Mouse (Mus musculus): ENCODE results near the gene Bmpr1a.

The Bmpr1a gene

DNA sequence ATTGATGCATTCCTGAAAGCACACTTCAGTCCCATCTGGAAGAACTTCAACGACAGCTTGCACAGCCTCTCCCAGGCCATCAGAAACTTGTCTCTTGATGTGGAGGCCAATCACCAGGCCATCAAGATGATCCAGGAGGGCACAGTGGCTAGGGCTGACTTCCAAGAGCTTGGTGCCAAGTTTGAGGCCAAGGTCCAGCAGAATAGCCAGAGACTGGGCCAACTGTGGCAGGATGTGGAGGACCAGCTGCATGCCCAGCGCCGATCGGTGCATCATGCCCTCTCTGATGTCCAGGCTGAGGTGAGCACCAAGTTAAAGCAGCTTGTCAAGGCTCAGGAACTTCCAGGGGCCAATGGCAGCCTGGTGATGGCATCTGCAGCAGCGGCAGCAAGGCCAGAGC is 105.3 kb downstream of the Bmpr1a start:
- in situ Hi-C loops (cut with MboI, MseI), result loop anchor here (5.0 kb wide), 1 partner anchor 291 kb away; no protein-coding TSS in a partner anchor

DNA sequence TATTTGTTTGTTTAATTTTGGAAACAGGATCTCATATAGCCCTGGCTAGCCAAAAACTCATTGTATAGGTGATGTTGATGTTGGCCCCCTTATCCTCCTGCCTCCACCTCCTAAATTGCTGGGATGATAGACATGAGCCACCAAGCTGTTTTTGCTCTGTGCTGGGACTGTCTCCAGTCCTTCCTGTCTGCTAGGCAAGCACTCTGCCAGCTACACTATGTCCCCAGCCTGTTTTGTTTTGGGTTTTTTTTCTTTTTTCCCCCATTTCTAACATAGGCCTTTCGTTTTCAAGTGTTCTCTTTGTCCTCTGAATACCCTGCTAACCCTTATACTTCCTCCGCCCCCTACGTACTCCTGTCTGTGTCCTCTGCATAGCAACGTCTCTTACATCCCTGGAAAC is 109.8 kb downstream of the Bmpr1a start:
- in situ Hi-C loops (cut with MboI, MseI), result no loop called here

DNA sequence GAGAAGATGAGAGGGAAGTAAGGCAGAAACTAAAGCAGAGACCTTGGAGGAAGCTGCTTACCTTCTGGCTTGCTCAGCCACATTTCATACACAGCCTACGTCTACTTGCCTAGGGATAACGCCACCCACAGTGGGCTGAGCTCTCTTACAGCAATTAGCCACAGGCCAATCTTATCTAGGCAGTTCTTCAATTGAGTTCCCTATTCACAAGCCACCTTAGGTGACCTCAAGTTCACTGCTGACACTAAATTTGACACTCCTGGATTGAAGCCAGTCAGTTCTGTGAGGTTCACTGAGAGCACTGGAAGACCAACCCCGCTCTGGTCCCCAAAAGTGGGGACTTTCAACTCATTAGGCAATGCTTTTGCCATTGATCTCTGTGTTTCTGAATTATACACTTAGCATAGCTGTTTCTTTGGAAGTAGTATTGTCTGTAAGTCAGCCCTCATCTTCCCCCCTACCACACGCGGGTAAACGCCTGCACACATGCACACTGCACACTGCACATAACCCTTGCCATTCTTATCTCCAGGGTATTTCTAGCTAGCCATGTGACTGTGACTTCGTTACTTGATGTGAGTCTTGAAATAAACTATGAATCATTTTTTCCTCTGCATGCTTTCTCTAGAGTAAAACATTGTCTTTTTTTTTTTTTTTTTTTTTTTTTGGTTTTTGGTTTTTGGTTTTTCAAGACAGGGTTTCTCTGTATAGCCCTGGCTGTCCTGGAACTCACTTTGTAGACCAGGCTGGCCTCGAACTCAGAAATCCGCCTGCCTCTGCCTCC is 120.0 kb downstream of the Bmpr1a start:
- in situ Hi-C loops (cut with MboI, MseI), result no loop called here

DNA sequence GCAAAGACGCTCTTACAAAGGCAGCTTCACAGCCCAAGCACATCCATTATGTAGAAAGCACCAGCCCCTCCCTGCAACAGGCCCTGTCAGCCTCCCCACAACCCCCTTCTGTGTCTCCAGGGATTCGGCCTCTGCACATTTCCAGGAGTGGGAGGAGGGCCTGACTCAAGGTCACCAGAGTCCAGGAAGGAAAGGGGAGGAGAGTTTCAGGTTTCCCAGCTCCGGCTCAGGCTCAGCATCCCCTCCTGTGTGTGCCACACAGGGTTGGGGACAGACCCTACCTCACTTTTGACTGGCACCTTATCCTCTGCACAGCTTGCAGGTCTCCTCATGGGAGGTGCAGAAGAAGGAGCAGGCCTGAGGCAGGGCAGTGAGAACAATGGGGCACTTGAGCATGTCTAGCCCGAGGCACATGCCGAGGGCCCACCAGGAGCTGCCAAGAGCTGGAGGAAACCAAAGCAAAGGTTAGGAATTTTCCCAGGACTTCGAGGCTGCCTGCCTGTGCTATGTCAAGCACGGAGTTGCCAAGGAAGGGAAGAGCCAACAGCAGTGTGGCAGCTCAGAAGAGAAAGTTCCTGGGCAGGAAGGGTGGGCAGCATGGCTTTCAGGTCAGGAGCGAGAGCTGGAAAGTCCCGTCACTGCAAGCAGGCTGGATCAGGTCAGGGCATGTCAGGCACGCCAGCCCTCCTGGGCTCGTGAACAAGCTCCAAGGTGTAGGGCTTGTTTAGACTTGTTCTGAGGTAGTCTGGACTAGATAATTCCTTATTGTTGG is 124.4 kb downstream of the Bmpr1a start:
- in situ Hi-C loops (cut with MboI, MseI), result no loop called here

DNA sequence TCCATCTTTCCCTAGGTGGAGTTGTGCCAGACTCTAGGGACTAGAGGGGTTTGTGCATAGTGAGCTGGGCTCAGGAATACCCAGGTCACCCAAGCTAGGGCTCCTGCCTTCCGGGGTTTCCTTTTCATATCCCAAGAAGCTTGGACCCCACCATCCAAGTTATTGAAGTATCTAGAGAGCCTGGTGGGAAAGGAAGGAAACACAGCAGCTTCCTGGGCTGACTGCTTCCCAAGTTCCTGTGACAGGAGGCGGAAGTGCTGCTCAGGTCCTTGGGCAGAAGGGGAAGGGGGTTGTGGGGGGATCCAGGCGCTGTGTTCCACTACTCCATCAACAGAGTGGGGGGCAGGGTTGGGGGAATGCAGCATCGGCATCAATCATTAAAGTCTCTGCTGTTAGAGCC is 126.0 kb downstream of the Bmpr1a start:
- in situ Hi-C loops (cut with MboI, MseI), result no loop called here

DNA sequence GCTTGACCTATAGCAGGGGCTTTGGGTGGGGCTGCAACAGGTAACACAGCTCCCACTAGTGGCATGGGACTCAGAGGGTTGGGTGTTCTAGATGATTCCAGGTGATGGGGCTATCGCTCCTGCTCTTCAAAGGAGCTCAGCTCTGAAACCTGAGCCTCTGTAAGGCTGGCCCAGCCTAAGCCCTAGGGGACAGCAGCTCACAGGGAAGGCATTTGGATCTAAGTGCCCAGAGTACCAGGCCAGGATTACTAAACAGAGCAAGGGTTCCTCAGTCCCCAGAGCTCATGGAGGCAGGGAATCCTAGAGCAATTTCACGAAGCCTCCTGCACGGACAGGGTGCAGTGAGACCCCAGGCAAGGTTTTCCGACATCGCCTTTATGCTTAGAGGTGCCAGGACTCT is 127.2 kb downstream of the Bmpr1a start:
- in situ Hi-C loops (cut with MboI, MseI), result no loop called here

DNA sequence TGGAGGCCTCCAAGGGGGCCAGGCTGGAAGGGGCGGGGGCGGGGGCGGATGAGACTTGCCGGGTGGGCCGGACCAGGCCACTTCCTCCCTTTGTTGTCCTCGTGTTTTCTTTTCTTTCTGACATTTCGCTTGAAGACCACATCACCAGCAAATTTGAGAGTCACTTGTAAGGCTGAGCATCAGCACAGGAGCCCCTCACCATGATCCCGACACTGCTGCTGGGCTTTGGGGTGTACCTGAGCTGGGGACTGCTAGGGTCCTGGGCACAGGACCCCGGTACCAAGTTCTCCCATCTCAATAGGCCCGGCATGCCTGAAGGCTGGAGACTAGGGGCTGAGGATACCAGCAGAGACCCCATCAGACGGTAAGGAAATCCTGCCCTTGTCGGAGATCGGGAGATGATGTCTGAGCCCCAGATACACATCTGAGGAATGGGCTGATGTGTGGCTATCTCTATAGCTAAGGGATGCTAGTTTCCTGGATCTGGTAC is 127.7 kb downstream of the Bmpr1a start, which contains the start of gene Mmrn2:
Gene Mmrn2, plus strand, starts transcription at position 51 of the 490 bp plus-strand sequence.
- in situ Hi-C loops (cut with MboI, MseI), result no loop called here

DNA sequence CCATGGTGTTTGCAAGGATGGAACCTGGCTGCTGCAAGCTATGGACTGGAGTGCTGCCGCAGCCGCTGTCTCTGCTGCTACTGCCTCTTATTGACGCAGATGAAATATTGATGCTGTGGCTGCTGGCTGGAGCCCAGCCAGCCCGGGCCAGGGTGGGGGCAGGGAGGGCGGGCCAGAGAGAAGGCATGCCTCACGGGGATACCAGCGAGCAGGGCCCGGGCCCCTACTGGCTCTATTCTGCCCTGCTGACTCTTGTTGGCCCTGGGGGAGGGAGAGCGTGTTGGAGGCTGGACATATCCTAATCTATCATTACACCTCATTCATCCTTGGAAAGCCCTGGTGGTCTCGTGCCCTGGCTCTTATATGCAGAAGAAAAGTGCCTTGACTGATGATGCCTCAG is 128.6 kb downstream of the Bmpr1a start, which contains the start of gene Sncg:
Gene Sncg, minus strand, starts transcription at position 213 of the 400 bp plus-strand sequence.
- in situ Hi-C loops (cut with MboI, MseI), result no loop called here

DNA sequence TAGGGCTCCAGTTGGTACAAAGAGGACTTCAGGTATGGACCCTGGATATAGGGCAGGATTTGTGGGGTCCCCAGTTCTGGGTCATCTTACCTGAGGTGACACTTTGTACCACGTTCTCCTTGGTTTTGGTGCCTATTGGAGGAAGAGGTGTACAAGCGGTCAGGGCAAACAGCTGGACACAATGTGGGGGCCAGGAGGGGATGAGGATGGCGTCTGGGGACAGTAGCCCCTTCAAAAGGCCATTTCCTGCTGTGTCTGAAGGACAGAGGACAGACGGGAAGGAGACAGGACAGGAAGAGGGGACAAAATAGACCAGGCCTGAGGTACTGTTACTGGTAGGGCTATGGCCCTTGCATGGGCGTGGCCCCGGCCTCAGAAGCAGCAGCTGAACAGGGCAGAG is 129.6 kb downstream of the Bmpr1a start:
- in situ Hi-C loops (cut with MboI, MseI), result no loop called here

DNA sequence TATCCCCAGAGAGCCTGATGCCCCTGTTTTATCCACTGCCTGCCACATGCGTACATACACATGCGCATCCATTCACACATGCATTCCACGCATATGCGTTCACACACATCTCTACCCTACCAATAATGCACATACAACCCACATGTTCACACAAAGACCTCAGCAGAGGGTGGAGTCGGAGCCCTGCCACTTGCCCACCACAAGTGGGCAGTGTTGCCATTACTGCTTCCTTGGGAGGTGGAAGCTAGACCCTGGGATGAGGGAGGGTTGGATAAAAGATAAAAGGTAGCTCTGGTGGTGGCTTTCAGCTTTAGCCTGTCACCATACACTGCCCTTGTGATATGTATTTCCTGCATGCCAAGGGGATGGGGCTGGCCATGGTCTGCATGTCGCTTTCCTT is 130.5 kb downstream of the Bmpr1a start:
- in situ Hi-C loops (cut with MboI, MseI), result no loop called here

DNA sequence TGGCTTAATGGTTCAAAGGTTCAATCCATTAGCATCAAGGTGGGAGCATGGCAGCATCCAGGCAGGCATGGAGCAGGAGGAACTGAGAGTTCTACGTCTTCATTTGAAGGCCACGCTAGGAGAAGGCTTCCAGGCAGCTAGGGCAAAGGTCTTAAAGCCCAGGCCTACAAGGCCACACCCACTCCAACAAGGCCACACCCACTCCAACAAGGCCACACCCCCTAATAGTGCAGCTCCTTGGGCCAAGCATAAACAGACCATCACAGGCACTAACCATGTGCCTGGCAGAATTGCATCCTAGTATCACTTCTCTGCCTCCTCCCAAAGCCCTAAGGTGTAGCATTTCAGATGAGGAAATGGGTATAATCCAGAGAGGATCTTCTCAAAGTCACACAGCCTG is 131.4 kb downstream of the Bmpr1a start:
- in situ Hi-C loops (cut with MboI, MseI), result no loop called here

DNA sequence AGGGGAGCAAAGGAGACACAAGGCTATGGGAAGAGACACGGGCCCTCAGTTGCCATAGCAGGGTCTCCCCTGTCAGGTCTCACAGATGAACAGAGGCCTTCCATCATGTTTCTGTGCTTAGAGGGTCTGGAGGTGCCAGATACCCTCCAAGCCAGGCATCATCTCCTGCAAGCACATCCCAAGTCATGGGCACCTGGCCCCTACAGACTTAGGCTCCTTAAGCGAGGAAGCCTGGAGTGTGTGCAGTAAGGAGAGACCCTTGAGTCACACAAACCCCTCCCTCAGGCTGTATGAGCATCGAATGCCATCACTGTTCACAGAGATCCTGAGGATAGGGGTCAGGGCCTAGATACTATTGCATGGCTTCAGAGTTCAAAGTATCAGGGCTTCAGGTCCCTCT is 132.2 kb downstream of the Bmpr1a start:
- in situ Hi-C loops (cut with MboI, MseI), result no loop called here

DNA sequence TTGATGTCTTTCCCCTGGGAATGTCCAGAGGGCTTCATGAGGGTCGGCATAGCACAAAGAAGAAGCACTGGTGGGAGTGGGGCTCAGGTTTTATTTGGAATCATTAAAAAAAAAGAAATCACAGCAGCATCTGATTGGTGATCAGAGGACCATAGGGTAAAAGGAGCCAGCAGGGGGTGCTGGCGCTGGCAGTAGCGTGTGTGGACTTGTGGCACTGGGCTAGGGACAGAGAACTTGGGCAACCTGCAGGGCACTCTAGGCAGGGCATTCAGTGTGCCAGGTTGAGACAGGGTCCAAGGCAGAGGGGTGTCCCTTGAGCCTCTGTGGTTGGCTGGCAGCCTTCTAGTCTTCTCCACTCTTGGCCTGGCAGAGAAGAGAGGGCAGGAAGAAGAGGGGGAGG is 132.9 kb downstream of the Bmpr1a start:
- in situ Hi-C loops (cut with MboI, MseI), result no loop called here

DNA sequence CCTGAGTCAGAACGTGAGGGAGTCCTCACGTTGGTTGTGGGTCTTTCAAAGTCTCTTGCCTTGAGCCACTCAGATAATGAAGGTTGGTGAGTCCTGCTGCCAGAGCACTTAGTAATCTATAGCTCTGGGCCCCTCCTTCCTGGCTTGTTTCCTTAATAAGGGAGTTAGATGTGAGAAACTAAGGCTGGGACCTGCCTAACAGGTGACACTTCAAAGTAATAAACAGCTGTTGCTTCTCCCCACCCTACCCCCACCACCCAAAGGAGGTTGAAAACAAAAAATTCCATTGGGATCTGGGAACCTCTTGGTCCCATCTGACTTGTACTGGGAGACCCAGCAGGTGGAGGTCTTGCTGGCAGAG is 138.0 kb downstream of the Bmpr1a start:
- in situ Hi-C loops (cut with MboI, MseI), result no loop called here

DNA sequence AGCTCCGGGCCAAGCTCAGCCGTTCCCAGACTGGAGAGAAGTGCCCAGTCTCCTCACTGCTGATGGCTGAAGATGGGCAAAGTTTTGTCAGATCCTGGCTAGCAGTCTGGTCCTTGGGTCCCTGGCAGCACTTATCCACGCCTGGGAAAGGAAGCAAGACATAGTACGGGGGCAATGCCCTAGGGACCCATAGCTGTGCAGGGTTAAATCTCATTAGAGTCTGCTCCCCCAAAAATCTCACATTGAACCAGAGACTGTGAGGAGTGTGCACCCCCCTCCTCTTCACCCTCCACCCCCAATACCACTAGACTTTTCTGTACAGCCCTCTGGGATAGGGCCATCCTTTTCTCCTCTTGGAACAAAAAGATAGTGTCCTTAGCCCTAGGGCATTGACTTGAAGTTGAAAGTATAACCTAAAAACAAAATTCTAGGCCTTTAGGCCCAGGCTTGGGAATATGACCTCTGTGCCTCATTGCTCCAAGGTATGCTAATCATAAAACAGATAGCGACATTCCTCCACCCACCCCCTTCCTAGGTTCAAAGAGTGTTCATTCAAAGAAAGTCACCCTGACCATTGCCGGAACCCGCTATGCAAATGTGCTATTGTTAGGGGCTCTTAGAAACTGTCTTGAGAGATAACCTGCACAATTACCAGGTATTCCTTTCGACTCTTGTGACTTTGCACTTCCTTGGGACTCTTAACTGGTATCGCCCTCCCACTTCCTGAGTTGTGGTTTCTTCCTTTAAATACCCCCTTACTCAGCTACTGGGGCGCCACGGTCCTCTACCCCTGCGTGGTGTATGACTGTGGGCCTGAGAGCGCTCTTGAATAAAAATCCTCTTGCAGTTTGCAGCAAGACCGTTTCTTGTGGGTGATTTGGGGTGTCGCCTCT is 138.6 kb downstream of the Bmpr1a start:
- in situ Hi-C loops (cut with MboI, MseI), result loop anchor here (5.0 kb wide), 1 partner anchor 38 kb away; no protein-coding TSS in a partner anchor

DNA sequence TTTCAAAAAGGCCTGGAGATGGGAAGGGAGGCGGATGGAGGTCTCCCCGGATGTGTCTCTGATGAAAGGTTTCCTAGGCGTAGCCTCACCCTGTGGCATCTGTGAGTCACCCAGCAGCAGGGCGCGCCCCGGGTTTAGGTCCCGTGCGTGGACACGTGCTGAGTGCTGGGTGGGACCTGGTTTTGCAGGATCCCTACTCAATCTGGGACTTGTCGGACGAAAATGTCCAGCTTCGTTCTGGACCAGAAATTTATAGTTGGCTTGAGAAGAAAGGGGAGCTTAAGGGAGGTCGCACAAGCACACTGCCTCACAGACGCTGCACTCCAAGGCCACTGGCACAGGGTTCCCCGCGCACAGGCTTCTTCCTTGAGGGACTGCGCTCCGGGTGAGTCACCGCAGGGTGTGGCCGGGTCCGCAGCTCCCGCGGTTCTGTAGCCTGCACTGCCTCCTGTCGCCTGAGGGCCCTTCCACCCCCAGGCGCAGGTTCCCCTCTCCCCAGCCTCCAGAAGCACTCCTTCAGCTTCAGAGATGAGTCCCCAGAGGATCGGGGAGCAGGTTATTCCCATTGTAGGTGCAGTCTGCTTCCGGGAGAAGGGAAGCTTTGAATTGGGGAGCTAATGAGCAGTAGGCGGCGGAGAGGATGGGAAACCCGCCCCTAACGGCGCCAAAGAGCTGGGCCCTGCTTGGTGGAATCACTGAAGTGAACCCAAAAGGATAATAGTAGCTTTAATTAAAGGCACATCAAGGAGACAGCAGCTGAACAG is 139.5 kb downstream of the Bmpr1a start:
- in situ Hi-C loops (cut with MboI, MseI), result loop anchor here (5.0 kb wide), 1 partner anchor 39 kb away; no protein-coding TSS in a partner anchor

DNA sequence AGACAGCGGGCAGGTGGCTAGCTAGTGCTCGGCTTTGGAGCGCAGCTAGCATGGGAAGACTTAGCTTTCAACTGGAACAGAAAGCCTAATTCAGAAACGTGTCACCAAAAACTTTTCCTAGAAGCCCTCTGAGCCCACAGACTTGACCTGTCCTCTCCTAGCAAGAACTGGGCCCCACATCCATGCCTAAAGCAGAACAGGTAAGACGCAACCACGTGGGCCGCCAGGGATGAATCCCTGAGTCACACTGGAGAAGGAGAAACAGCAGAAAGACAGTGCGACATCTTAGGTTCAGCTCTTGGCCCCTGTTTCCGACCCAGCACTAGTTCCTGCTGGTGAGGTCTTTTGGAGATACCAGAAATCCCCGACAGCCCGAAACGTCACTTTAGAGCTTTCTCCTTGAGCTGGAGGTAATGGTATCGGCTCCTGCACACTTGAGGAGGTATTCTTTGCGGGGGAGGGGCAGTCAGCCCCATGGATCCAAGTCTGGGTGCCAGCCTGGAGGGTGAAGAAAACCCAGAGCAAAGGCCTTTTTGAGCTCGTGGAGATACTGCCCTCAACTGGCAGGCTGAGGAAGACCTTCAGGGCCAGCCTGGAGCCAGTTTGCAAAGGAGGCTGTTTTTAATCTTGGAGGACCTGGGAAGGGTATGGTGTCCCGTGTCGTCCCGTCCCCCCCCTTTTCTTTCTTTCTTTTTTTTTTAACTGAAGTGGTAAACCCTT is 140.3 kb downstream of the Bmpr1a start:
- in situ Hi-C loops (cut with MboI, MseI), result loop anchor here (5.0 kb wide), 1 partner anchor 39 kb away; no protein-coding TSS in a partner anchor

DNA sequence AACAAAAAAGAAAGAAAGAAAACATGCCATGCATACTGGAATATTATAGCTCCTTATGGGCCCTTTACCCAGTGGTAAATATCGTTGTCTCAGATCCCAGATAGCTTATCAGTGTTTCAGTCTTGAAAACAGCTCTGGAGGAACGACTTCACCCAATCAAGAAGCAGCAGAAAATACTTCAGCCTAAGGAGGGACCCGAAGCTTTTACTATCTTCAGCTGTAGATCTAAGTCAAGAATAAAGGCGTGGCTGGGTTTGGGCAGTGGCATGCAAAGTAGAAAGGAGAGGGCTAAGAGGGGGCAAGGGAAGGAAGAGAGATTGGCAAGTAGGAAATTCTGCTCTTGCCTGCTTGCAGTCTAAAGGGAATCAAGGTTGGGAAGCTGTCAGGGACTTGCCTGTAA is 141.0 kb downstream of the Bmpr1a start:
- in situ Hi-C loops (cut with MboI, MseI), result loop anchor here (5.0 kb wide), 1 partner anchor 40 kb away; no protein-coding TSS in a partner anchor
